Mouse (Mus musculus): ENCODE data around the gene Hist1h1t.

DNA sequence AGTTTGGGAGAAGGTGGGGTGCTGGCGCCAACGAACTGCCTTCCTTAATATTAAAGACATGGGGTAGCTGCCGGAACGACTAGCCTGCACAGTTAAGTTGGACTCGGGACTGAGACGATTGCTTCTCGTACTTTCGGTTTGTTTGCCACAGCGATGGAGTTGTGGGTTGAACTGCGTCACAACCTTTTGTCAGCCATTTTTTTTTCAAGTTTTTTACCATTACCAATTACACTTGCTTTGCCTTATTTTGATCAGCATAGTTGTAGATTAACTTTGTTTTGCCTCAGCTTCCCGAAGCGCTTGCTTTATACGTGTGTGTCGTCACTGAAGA lies 44.3 kb downstream of the Hist1h1t start:
- TF ChIP-seq CTCF (IDR thresholded peaks at IDR 0.05; ENCODE audit: extremely low read depth, insufficient read depth, low read length) = no peak
- TF ChIP-seq POLR2A (IDR thresholded peaks at IDR 0.05; ENCODE audit: extremely low read depth, insufficient read depth, low read length) = no peak

Measured in cortical plate, adult 2 months (tissue).